Mouse (Mus musculus) E14TG2a.4 (cell line): Measurements from ENCODE around the gene Zmat5.

ENCODE experiments used
- CTCF ChIP-seq: conservative IDR thresholded peaks from 2 replicates; pipeline ENCODE4 v1.5.1; 2014; ENCODE audit warnings: low read length
- NANOG ChIP-seq: IDR thresholded peaks from 2 replicates; pipeline ENCODE4 v1.6.1; 2014; ENCODE audit warnings: borderline replicate concordance, low read length, mixed read lengths
- POU5F1 ChIP-seq: IDR thresholded peaks from 2 replicates; pipeline ENCODE4 v1.6.1; 2014; ENCODE audit warnings: low read length, borderline replicate concordance

GRCm38 (mm10) chr11:4730096-4730495 lies 25.6 kb downstream of the Zmat5 start:
- TF ChIP-seq CTCF: no peak
- TF ChIP-seq POU5F1: no peak
- no peak for TF ChIP-seq NANOG
